Mouse (Mus musculus): ENCODE measurements around the gene Crybb1. TPM values are rescaled to one million over a fixed set of nuclear protein-coding genes. Genes with fewer than 3 reads are reported as not detected.
A peak's percentile ranks its signal among the peaks of the same experiment; 100 is the strongest.

Crybb1 gene
- polyA plus RNA-seq, 1 experiment from 2014 or later, result 1.7 TPM

GRCm38 (mm10) chr5:112286984-112287641 lies 31.5 kb downstream of the Crybb1 start:
- H3K36me3 ChIP-seq (ENCODE audit: control insufficient read depth, insufficient read depth, low read length), result no peaks in the 10 kb centered on the region
- H3K27ac ChIP-seq (replicated peaks), result 0 out of 2 replicates have a peak overlapping the region, but pooled peaks have one; percentile 13
- TF ChIP-seq EP300 (optimal IDR thresholded peaks at IDR 0.05) (no peak), CTCF (IDR thresholded peaks at IDR 0.05; ENCODE audit: low read depth) (no peak)
- H3K4me1 ChIP-seq (replicated peaks; ENCODE audit: control insufficient read depth, insufficient read depth), result peaks cover 4% of the 10 kb centered on the region
- no peak for ATAC-seq (ENCODE audit: low FRiP score, low TSS enrichment)
- DNase-seq (ENCODE audit: low spot score), result no peak
- H3K9ac ChIP-seq (ENCODE audit: low read length), result no peak overlapping the region
- no peak overlapping the region for H3K4me3 ChIP-seq (ENCODE audit: low read depth, low read length)
- WGBS, result 57% methylated on average over 11 of the region's 11 CpGs
- H3K4me2 ChIP-seq (replicated peaks; ENCODE audit: low read depth), result no peak overlapping the region
- H3K27me3 ChIP-seq (ENCODE audit: control insufficient read depth, insufficient read depth, low read length), result no peaks in the 10 kb centered on the region
- no peaks in the 10 kb centered on the region for H3K9me3 ChIP-seq (ENCODE audit: control insufficient read depth, low read length)

- no peak for DNase-seq (ENCODE audit: low spot score)
- Histone ChIP-seq H3K4me2 (replicated peaks; ENCODE audit: low read depth) (no peak overlapping the region), H3K27ac (replicated peaks) (no peak overlapping the region), H3K9ac (ENCODE audit: low read length) (no peak overlapping the region), H3K4me3 (ENCODE audit: low read depth, low read length) (no peak overlapping the region), H3K27me3 (ENCODE audit: control insufficient read depth, insufficient read depth, low read length) (no peaks in the 10 kb centered on the region), H3K9me3 (ENCODE audit: control insufficient read depth, low read length) (no peaks in the 10 kb centered on the region), H3K36me3 (ENCODE audit: control insufficient read depth, insufficient read depth, low read length) (no peaks in the 10 kb centered on the region), H3K4me1 (replicated peaks; ENCODE audit: control insufficient read depth, insufficient read depth) (peaks cover 4% of the 10 kb centered on the region)
- TF ChIP-seq CTCF (IDR thresholded peaks at IDR 0.05; ENCODE audit: low read depth) (no peak), EP300 (optimal IDR thresholded peaks at IDR 0.05) (no peak)
- no peak for ATAC-seq (ENCODE audit: low FRiP score, low TSS enrichment)
- 78% methylated on average over 2 of the region's 2 CpGs for WGBS
Measured at GRCm38 (mm10) chr5:112287652-112288051, 32.0 kb downstream of the Crybb1 start.

DNA sequence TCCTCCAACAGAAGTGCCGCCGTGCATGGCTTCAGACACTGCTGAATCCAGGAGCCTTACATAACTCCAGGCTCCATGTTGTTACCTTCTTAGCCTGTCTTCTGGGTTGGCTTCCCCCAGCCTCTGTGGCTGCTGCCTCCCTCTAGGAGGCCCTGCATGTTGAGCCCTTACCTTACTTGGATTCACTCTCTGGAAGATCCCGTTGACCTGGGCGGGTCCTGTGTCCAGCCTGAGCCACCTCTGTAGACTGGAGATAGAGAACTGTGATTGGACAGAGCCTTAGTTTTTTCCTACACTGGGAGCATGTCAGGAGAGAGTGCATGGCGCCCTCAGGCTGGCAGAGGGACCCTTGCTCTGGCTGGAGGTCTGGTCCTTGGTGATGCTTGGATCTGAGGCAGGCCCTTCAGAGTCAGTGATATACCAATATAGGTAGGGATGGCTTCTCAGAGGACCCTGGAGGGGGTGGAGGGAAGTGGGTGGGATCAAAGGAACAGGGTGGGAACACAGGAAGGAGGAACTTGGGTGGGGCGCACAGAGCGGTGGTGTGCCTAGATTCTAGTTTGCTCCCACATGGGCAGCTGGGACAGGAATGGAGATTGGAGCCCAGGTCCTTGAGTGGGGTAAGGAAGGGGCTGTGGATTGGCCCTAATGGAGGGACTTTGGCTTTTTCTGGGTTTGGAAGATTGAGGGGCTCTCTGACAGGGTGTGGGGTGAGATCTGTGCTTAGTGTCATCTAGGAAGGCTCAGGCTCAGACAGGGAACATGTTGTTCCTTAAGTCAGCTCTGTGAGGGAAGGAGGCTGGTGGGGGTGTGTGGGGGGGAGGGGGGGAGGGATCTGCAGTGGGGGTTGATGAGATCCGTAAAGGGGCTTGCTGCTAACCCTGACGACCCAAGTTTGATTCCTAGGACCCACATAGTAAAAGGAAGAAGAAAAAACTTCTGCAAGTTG lies 32.9 kb downstream of the Crybb1 start:
- no peak for TF ChIP-seq EP300 (optimal IDR thresholded peaks at IDR 0.05)
- TF ChIP-seq CTCF (IDR thresholded peaks at IDR 0.05; ENCODE audit: low read depth), result 0 out of 2 replicates have a peak, but pooled peaks have one; percentile 20
- 68% methylated on average over 9 of the region's 9 CpGs for WGBS
- Histone ChIP-seq H3K36me3 (ENCODE audit: control insufficient read depth, insufficient read depth, low read length) (no peaks in the 10 kb centered on the region), H3K4me3 (ENCODE audit: low read depth, low read length) (no peak overlapping the region), H3K27ac (replicated peaks) (0 out of 2 replicates have a peak overlapping the region, but pooled peaks have one; percentile 49), H3K9me3 (ENCODE audit: control insufficient read depth, low read length) (no peaks in the 10 kb centered on the region), H3K4me1 (replicated peaks; ENCODE audit: control insufficient read depth, insufficient read depth) (peaks cover 4% of the 10 kb centered on the region), H3K27me3 (ENCODE audit: control insufficient read depth, insufficient read depth, low read length) (no peaks in the 10 kb centered on the region), H3K9ac (ENCODE audit: low read length) (0 out of 2 replicates have a peak overlapping the region, but pooled peaks have one; percentile 18), H3K4me2 (replicated peaks; ENCODE audit: low read depth) (no peak overlapping the region)
- DNase-seq (ENCODE audit: low spot score) (no peak), ATAC-seq (ENCODE audit: low FRiP score, low TSS enrichment) (peak; percentile 34; the same call in 1 of the 2 replicates)

DNA sequence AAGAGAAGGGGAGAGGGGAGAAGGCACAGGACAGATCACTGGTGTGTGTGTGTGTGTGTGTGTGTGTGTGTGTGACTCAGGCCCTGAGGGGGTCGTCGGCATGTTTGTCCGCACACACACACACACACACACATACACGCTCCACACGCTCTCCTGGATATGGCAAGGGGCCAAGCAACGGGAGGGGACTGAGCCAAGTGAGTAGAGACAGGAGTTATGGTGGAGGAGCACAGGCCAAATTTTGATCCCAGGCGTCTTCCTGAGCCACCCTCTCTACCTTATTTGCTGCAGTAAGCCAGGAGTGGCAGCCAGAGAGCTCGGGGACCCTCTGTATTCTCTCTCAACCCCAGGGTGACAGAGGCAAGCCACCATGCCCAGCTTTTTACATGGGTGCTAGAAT lies 33.6 kb downstream of the Crybb1 start:
- DNase-seq (ENCODE audit: low spot score) (peak; percentile 41), ATAC-seq (ENCODE audit: low FRiP score, low TSS enrichment) (no peak)
- H3K9me3 ChIP-seq (ENCODE audit: control insufficient read depth, low read length), result no peaks in the 10 kb centered on the region
- 28% methylated on average over 6 of the region's 8 CpGs for WGBS
- TF ChIP-seq EP300 (optimal IDR thresholded peaks at IDR 0.05), result no peak
- no peak for TF ChIP-seq CTCF (IDR thresholded peaks at IDR 0.05; ENCODE audit: low read depth)
- H3K27me3 ChIP-seq (ENCODE audit: control insufficient read depth, insufficient read depth, low read length), result no peaks in the 10 kb centered on the region
- H3K4me3 ChIP-seq (ENCODE audit: low read depth, low read length), result no peak overlapping the region
- H3K36me3 ChIP-seq (ENCODE audit: control insufficient read depth, insufficient read depth, low read length), result no peaks in the 10 kb centered on the region
- no peak overlapping the region for H3K4me2 ChIP-seq (replicated peaks; ENCODE audit: low read depth)
- H3K9ac ChIP-seq (ENCODE audit: low read length), result no peak overlapping the region
- H3K27ac ChIP-seq (replicated peaks), result no peak overlapping the region
- peaks cover 4% of the 10 kb centered on the region; the same call in 1 of the 2 replicates for H3K4me1 ChIP-seq (replicated peaks; ENCODE audit: control insufficient read depth, insufficient read depth)

DNA sequence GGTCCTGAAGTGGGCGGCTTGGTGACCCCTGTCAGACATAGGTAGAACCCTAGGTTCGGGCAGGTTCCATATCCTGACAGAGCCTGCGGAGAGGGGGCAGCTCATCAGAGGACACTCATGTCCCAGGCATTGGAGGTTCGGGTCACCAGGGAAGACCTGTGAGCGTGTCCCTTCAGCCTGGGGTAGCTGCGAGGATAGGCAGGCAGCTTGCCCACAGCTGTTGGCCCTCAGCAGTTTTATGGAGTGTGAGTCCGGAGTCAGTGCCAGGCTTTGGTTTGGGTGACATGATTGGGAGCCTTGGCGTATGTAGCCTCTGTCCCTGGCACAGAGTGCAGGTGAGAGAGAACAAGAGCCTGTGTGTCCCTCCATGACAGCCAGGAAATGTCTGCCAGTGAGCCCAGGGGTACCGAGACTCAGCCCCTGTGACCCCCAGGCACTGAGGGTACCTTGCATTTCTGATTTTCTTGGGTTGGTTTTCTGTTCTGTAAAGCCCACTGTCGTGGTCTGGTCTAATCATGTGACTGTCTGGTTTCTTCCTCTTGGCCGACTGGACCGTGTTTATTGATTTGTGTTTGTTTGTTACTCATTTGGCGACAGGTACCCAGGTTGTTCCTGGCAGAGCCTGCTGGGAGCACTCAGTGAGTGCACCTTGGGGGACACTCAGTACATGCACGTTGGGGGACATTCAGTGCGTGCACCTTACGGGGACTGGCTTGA lies 34.4 kb downstream of the Crybb1 start:
- H3K4me1 ChIP-seq (replicated peaks; ENCODE audit: control insufficient read depth, insufficient read depth), result peaks cover 4% of the 10 kb centered on the region; the same call in 1 of the 2 replicates
- no peak for ATAC-seq (ENCODE audit: low FRiP score, low TSS enrichment)
- TF ChIP-seq EP300 (optimal IDR thresholded peaks at IDR 0.05) (no peak), CTCF (IDR thresholded peaks at IDR 0.05; ENCODE audit: low read depth) (no peak)

More for the DNA sequence above, 34.4 kb downstream of the Crybb1 start:
- Histone ChIP-seq H3K27ac (replicated peaks) (no peak overlapping the region), H3K4me3 (ENCODE audit: low read depth, low read length) (no peak overlapping the region), H3K27me3 (ENCODE audit: control insufficient read depth, insufficient read depth, low read length) (no peaks in the 10 kb centered on the region), H3K36me3 (ENCODE audit: control insufficient read depth, insufficient read depth, low read length) (no peaks in the 10 kb centered on the region), H3K4me2 (replicated peaks; ENCODE audit: low read depth) (no peak overlapping the region; the same call in 1 of the 2 replicates), H3K9ac (ENCODE audit: low read length) (no peak overlapping the region), H3K9me3 (ENCODE audit: control insufficient read depth, low read length) (no peaks in the 10 kb centered on the region)
- DNase-seq (ENCODE audit: low spot score), result no peak
- 80% methylated on average over 16 of the region's 16 CpGs for WGBS
